Mouse (Mus musculus): Measurements from ENCODE around the gene Pdk2. TPM values are rescaled to one million over a fixed set of nuclear protein-coding genes. Genes with fewer than 3 reads are reported as not detected.

The Pdk2 gene
- total RNA-seq (2023) = 9.5 to 12.5 TPM (median 12.0 TPM) in 4 replicates

DNA sequence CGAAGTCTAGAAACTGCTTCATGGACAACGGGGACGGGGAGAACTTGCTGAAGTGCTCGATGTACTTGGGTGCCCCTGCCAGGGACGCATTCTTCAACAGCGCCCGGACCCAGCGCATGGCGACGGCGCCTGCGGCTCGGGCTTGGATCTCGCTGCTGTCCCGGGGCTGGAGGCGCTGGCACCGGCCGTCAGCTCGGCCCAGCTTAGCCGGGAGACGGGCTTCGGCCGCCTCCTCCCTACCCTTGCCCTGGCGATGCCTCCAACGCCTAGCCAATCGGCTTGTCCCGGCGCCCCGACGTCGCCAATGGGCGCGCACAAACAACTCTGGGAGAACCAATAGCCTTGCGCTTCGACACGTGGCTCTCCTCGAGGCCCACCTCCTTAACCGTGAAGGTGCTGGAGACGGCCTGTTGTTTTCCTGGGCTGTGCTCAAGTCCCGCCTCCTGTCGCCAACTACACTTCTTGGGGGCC, at the start of gene Pdk2:
TSS of gene Pdk2 (minus strand) at position 216 of the 471 bp plus-strand sequence.

DNA sequence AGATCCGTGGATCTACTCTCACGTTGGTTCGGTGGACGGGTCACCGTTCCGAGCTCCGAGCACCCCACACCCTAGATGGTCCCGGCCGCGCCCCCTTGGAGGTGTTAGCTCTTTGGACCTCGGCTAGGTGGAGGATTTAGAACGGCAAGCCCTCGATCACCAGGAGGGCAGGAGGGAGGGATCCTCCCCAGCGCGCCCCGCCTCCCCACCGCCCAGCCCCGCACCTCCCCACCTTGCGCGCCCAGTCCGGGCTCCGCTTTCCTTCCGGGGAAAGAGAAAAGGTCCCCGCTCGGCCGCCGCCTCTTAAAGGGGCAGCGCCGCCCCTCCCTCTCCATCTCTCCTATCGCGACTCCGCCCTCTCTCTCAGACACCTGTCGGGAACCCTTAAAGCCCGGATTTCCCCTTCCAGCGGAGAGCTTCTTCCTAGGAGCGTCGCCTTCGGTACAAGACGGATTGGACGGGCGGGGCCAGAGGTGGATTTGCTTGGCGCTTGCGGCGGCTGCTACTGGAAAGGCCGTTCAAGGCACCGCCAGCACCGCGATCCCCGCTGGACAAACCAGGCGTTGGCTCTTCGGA, 35.5 kb upstream of the Pdk2 start, which contains the start of gene Itga3:
TSS of gene Itga3 (minus strand) at position 266 of the 576 bp plus-strand sequence.

DNA sequence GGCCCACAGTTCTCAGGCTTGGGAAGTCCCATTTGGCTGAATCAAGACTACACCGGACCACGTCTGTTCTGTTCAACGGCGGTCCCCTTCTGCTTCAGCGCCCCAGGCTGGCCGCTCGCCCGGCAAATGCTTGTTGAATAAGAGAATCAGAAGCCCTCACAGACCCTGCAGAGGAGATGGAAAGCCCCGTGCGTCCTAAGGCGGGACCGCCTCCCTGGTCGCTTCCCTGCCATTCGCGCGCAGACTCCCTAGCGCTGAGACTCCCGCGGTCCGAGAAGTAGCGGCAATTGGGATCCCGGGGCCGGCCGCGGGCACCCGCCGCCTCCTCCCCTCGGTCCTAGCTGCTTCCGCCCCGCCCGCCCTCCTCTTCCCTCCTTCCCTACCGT, 31.5 kb downstream of the Pdk2 start, which contains the start of gene Samd14:
TSS of gene Samd14 (plus strand) at position 251 of the 386 bp plus-strand sequence.

DNA sequence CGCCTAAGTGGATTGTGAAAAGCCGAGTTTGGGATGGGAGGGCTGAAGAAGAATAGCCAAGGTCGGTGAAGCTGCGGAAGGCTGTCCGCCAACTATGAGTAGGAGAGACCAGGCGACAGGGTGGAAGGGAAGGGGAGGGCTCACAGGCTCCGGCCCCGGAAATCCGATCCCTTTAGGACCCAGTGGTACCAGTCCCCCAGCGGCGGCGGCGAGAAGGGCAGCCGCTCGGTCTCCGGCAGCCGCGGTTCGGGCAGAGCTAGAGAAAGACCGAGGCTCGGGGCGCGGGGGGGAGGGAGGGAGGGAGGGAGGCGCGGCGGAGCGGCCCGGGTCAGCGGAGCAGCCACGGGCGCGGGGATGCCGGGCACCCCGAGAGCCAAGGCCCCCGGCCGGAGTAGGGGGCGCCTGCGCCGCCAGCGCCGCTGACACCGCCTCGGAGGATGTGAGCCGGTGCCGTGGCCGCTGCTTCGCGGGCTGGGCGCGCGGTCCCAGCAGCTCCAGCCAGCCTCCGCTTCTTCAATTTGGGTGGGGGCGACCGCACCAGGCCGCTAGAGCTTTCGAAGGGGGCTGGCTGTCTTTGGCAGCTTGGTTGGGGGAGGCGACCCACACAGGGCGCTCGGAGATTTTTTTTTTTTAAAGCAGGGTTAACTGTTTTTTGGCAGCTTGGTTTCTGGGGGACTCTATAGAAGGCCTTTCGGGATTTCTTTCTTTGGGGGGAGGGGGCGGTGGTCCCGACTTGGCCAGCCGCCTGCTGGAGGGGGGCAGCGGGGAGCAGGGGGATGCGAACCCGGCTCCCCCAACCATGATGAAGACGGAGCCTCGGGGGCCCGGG, 50.2 kb downstream of the Pdk2 start, which contains the start of gene Ppp1r9b:
TSS of gene Ppp1r9b (plus strand) at position 287 of the 829 bp plus-strand sequence.

Other genes starting within 250 kb of the Pdk2 start
- 0.26 to 0.75 TPM (median 0.35 TPM) in 4 replicates for gene Col1a1, start 105.1 kb downstream of the Pdk2 start, total RNA-seq (2023)
- not detected in 4 replicates for gene Hils1, start 73.8 kb downstream of the Pdk2 start, total RNA-seq (2023)
- not detected in 4 replicates for gene Sgca, start 65.0 kb downstream of the Pdk2 start, total RNA-seq (2023)
- gene Ppp1r9b, start 50.3 kb downstream of the Pdk2 start, total RNA-seq (2023) = 69.8 to 75.8 TPM (median 73.2 TPM) in 4 replicates
- gene Samd14, start 31.5 kb downstream of the Pdk2 start, total RNA-seq (2023) = 0.75 TPM in 1 of 4 replicates, not detected in the others
- gene Itga3, start 35.4 kb upstream of the Pdk2 start, total RNA-seq (2023) = 0.32 to 0.55 TPM (median 0.52 TPM) in 4 replicates
- not detected in 4 replicates for gene Dlx3, start 78.8 kb upstream of the Pdk2 start, total RNA-seq (2023)
- not detected in 4 replicates for gene Dlx4, start 104.9 kb upstream of the Pdk2 start, total RNA-seq (2023)
- 0.63 to 1.3 TPM (median 0.98 TPM) in 4 replicates for gene Tac4, start 220.2 kb upstream of the Pdk2 start, total RNA-seq (2023)